Mouse (Mus musculus): Measurements from ENCODE around the gene Btbd35f16. TPM values are rescaled to one million over a fixed set of nuclear protein-coding genes. Genes with fewer than 3 reads are reported as not detected.
"Not testable (repeated sequence)": the region's sequence is repeated elsewhere in the genome, so short reads cannot be mapped to it uniquely, and the experiment has no call there.

Btbd35f16 gene
- not detected in 2 replicates for polyA plus RNA-seq (2014; fragmentation: Nextera tagmentation; extraction: Ambion mirVana)

DNA sequence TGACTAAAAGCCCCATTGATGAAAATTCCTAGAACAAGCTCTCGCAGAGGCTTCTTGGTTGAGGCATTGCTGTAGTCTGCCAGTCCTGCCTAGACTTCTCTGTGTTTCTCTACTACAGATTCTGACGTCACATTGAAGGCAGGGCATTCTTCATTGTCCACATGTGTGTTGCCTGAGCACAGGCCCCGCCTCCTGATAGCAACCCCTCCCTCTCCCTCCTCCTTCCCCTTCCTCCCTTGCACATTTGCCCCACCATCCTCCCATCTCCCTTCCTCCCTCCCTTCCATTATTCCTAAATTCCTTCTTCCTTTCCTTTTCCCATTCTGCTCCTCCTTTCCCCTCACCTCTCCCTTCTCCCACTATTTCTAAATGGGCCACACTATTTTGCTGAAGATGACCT, at the start of gene Btbd35f16:
Gene Btbd35f16, minus strand, starts transcription at position 101 of the 400 bp plus-strand sequence.
- H3K4me3 ChIP-seq (ENCODE audit: low read depth, low read length); H3K4me1 ChIP-seq (ENCODE audit: control insufficient read depth, insufficient read depth, low read length); H3K36me3 ChIP-seq (replicated peaks; ENCODE audit: control insufficient read depth, insufficient read depth, low read depth, low read length); H3K9me3 ChIP-seq (replicated peaks; ENCODE audit: control insufficient read depth, low read length); ATAC-seq (replicated peaks; ENCODE audit: insufficient number of reproducible peaks, low FRiP score, low TSS enrichment, low read depth); H3K27me3 ChIP-seq (ENCODE audit: control insufficient read depth, insufficient read depth, low read length); DNase-seq (ENCODE audit: low spot score); H3K4me2 ChIP-seq (ENCODE audit: low read depth, low read length); H3K27ac ChIP-seq (replicated peaks; ENCODE audit: low read depth, low read length); H3K9ac ChIP-seq (replicated peaks; ENCODE audit: low read length): not testable (repeated sequence)
- no CpG with 5 or more reads among the region's 3 CpGs for WGBS

Other genes starting within 250 kb of the Btbd35f16 start
- not detected in 2 replicates for gene Btbd35f10, start 204.1 kb downstream of the Btbd35f16 start, polyA plus RNA-seq (2014; fragmentation: Nextera tagmentation; extraction: Ambion mirVana)
- gene Btbd35f3, start 80.7 kb upstream of the Btbd35f16 start, polyA plus RNA-seq (2014; fragmentation: Nextera tagmentation; extraction: Ambion mirVana), result not detected in 2 replicates
- gene Btbd35f28, start 239.6 kb upstream of the Btbd35f16 start, polyA plus RNA-seq (2014; fragmentation: Nextera tagmentation; extraction: Ambion mirVana), result not detected in 2 replicates